Comparison of ENCODE assay signal across 8 mouse cellular contexts in genomic region chr12:117534087-117534751, GRCm38 (mm10). TPM values are rescaled to one million over a fixed set of nuclear protein-coding genes. Genes with fewer than 3 reads are reported as not detected.
A peak's percentile ranks its signal among the peaks of the same experiment; 100 is the strongest.
DNase-seq lines count a peak whose midpoint lies in the region; ATAC-seq and TF ChIP-seq lines count a peak whose summit lies in the region.

No protein-coding gene starts in this region.

- peak; percentile 86 for ATAC-seq in kidney, embryonic 15.5 days (replicated peaks; ENCODE audit: low FRiP score)
- peak; percentile 69 for ATAC-seq in liver, embryonic 11.5 days (replicated peaks; ENCODE audit: low FRiP score)
- ATAC-seq in midbrain, postnatal 0 days (ENCODE audit: low FRiP score), result peak; percentile 78
- peak; percentile 76 for ATAC-seq in stomach, embryonic 15.5 days (ENCODE audit: insufficient read depth, low FRiP score, low read depth)

- peak; percentile 12 to 31 for DNase-seq in cerebellum, adult 2 months
- DNase-seq in cerebellum, adult 11 months, result no peak
- DNase-seq in embryo, embryonic 9.5 days (ENCODE audit: extremely low spot score), result peak; percentile 71
- peak; percentile 77 for DNase-seq in heart, embryonic 10.5 days (ENCODE audit: low spot score)
- DNase-seq in liver, embryonic 11.5 days (ENCODE audit: low spot score), result peak; percentile 61
- peak; percentile 31 for DNase-seq in midbrain, postnatal 0 days (ENCODE audit: low spot score)

- no peak overlapping the region for H3K27ac ChIP-seq in cerebellum, adult 2 months (ENCODE audit: insufficient read depth, low read length)
- peak overlapping the region; percentile 85 for H3K27ac ChIP-seq in heart, embryonic 10.5 days
- H3K27ac ChIP-seq in kidney, embryonic 15.5 days, result peak overlapping the region; percentile 72
- no peak overlapping the region for H3K27ac ChIP-seq in liver, embryonic 11.5 days (ENCODE audit: low read depth, low read length)
- peak overlapping the region; percentile 43; the same call in 1 of the 2 replicates for H3K27ac ChIP-seq in midbrain, postnatal 0 days (ENCODE audit: low read depth, low read length)
- H3K27ac ChIP-seq in stomach, embryonic 15.5 days, result peak overlapping the region; percentile 78

- H3K27me3 ChIP-seq in cerebellum, adult 2 months (ENCODE audit: control insufficient read depth, insufficient read depth, low read length), result no peaks in the 10 kb centered on the region
- peaks cover 22% of the 10 kb centered on the region for H3K27me3 ChIP-seq in heart, embryonic 10.5 days (ENCODE audit: insufficient read depth, poor library complexity, severe bottlenecking)
- peaks cover 41% of the 10 kb centered on the region for H3K27me3 ChIP-seq in kidney, embryonic 15.5 days
- peaks cover 48% of the 10 kb centered on the region for H3K27me3 ChIP-seq in liver, embryonic 11.5 days (replicated peaks; ENCODE audit: control insufficient read depth, insufficient read depth, low read length)
- H3K27me3 ChIP-seq in midbrain, postnatal 0 days (ENCODE audit: insufficient read depth, low read length), result peaks cover 6% of the 10 kb centered on the region; the same call in 1 of the 2 replicates
- peaks cover 25% of the 10 kb centered on the region for H3K27me3 ChIP-seq in stomach, embryonic 15.5 days (replicated peaks)

- H3K9me3 ChIP-seq in heart, embryonic 10.5 days, result no peaks in the 10 kb centered on the region
- no peaks in the 10 kb centered on the region for H3K9me3 ChIP-seq in kidney, embryonic 15.5 days (replicated peaks)
- no peaks in the 10 kb centered on the region for H3K9me3 ChIP-seq in liver, embryonic 11.5 days (ENCODE audit: control insufficient read depth, low read length)
- H3K9me3 ChIP-seq in midbrain, postnatal 0 days (ENCODE audit: low read length), result no peaks in the 10 kb centered on the region
- H3K9me3 ChIP-seq in stomach, embryonic 15.5 days, result no peaks in the 10 kb centered on the region

- H3K4me2 ChIP-seq in kidney, embryonic 15.5 days, result peak overlapping the region; percentile 85
- H3K4me2 ChIP-seq in liver, embryonic 11.5 days, result peak overlapping the region; percentile 98
- H3K4me2 ChIP-seq in midbrain, postnatal 0 days (ENCODE audit: low read depth, low read length, poor library complexity, severe bottlenecking), result peak overlapping the region; percentile 92
- H3K4me2 ChIP-seq in stomach, embryonic 15.5 days, result peak overlapping the region; percentile 94

- no peaks in the 10 kb centered on the region for H3K4me1 ChIP-seq in cerebellum, adult 2 months (ENCODE audit: control insufficient read depth, insufficient read depth, low read length)
- peaks cover 16% of the 10 kb centered on the region for H3K4me1 ChIP-seq in heart, embryonic 10.5 days
- peaks cover 14% of the 10 kb centered on the region for H3K4me1 ChIP-seq in kidney, embryonic 15.5 days
- peaks cover 4% of the 10 kb centered on the region; the same call in 1 of the 2 replicates for H3K4me1 ChIP-seq in liver, embryonic 11.5 days (replicated peaks; ENCODE audit: control insufficient read depth, insufficient read depth, low read length)
- H3K4me1 ChIP-seq in midbrain, postnatal 0 days (ENCODE audit: insufficient read depth, low read length), result no peaks in the 10 kb centered on the region
- no peaks in the 10 kb centered on the region; the same call in 1 of the 2 replicates for H3K4me1 ChIP-seq in stomach, embryonic 15.5 days

- H3K9ac ChIP-seq in kidney, embryonic 15.5 days, result peak overlapping the region; percentile 66
- peak overlapping the region; percentile 61 for H3K9ac ChIP-seq in liver, embryonic 11.5 days (ENCODE audit: low read depth, low read length)
- H3K9ac ChIP-seq in midbrain, postnatal 0 days (replicated peaks; ENCODE audit: low read length, poor library complexity, severe bottlenecking), result peak overlapping the region; percentile 71
- peak overlapping the region; percentile 41 for H3K9ac ChIP-seq in stomach, embryonic 15.5 days

- no peak for TF ChIP-seq POLR2A in cerebellum, adult 2 months (IDR thresholded peaks at IDR 0.05; ENCODE audit: borderline replicate concordance, insufficient read depth, low read length)

- no peak for TF ChIP-seq CTCF in cerebellum, adult 2 months (IDR thresholded peaks at IDR 0.05; ENCODE audit: borderline replicate concordance, insufficient read depth, low read depth, low read length)
- peak; percentile 25 for TF ChIP-seq CTCF in midbrain, postnatal 0 days (IDR thresholded peaks at IDR 0.05)

- peak overlapping the region; percentile 2 for H3K4me3 ChIP-seq in cerebellum, adult 2 months (replicated peaks; ENCODE audit: insufficient read depth, low read depth, low read length)
- peak overlapping the region; percentile 84 for H3K4me3 ChIP-seq in heart, embryonic 10.5 days
- H3K4me3 ChIP-seq in kidney, embryonic 15.5 days (replicated peaks), result peak overlapping the region; percentile 64
- H3K4me3 ChIP-seq in liver, embryonic 11.5 days (ENCODE audit: low read depth, low read length), result peak overlapping the region; percentile 60
- H3K4me3 ChIP-seq in midbrain, postnatal 0 days (ENCODE audit: low read depth, low read length), result peak overlapping the region; percentile 69
- peak overlapping the region; percentile 70 for H3K4me3 ChIP-seq in stomach, embryonic 15.5 days (replicated peaks)

- under 1% methylated on average over 66 of the region's 66 CpGs for WGBS in cerebellum, adult 2 months
- under 1% methylated on average over 66 of the region's 66 CpGs for WGBS in heart, embryonic 10.5 days
- WGBS in kidney, embryonic 15.5 days, result under 1% methylated on average over 66 of the region's 66 CpGs
- under 1% methylated on average over 53 of the region's 66 CpGs for WGBS in liver, embryonic 11.5 days
- WGBS in midbrain, postnatal 0 days, result under 1% methylated on average over 44 of the region's 66 CpGs
- under 1% methylated on average over 57 of the region's 66 CpGs for WGBS in stomach, embryonic 15.5 days

- H3K36me3 ChIP-seq in heart, embryonic 10.5 days, result no peaks in the 10 kb centered on the region
- H3K36me3 ChIP-seq in kidney, embryonic 15.5 days, result no peaks in the 10 kb centered on the region
- H3K36me3 ChIP-seq in liver, embryonic 11.5 days (ENCODE audit: control insufficient read depth, insufficient read depth, low read length), result no peaks in the 10 kb centered on the region
- no peaks in the 10 kb centered on the region for H3K36me3 ChIP-seq in midbrain, postnatal 0 days (ENCODE audit: insufficient read depth, low read length)
- no peaks in the 10 kb centered on the region for H3K36me3 ChIP-seq in stomach, embryonic 15.5 days

RNA-seq across cellular contexts. Expression of gene Rapgef5, which starts 17.9 kb away (rescaled TPM):
- polyA plus RNA-seq in cerebellum, adult 2 months (2012; rRNA removed), result 22.2 and 26.7 TPM in 2 replicates
- polyA plus RNA-seq in heart, embryonic 10.5 days (2016; fragmentation: Nextera tagmentation; extraction: Ambion mirVana), result 9.4 and 17.8 TPM in 2 replicates
- 14.2 and 15.1 TPM in 2 replicates for polyA plus RNA-seq in kidney, embryonic 15.5 days (2015; fragmentation: Nextera tagmentation; extraction: Ambion mirVana)
- 2.4 and 2.6 TPM in 2 replicates for polyA plus RNA-seq in liver, embryonic 11.5 days (2014; fragmentation: Nextera tagmentation; extraction: Ambion mirVana)
- 54.3 and 56.3 TPM in 2 replicates for total RNA-seq in midbrain, postnatal 0 days (2014; rRNA removed)
- polyA plus RNA-seq in midbrain, postnatal 0 days (2015; fragmentation: Nextera tagmentation; extraction: Ambion mirVana), result 25.2 and 25.9 TPM in 2 replicates
- polyA plus RNA-seq in stomach, embryonic 15.5 days (2015; fragmentation: Nextera tagmentation; extraction: Ambion mirVana), result 10.4 and 10.9 TPM in 2 replicates

Comparison
In these comparisons a context has a peak if more than half of its experiments do, and no peak if none do; other contexts are left out.
1. H3K27ac ChIP-seq: peak in heart, embryonic 10.5 days (single experiment), kidney, embryonic 15.5 days (single experiment), midbrain, postnatal 0 days (single experiment) and stomach, embryonic 15.5 days (single experiment); none in cerebellum, adult 2 months (single experiment) and liver, embryonic 11.5 days (single experiment).
2. H3K4me3 ChIP-seq: peak in every context shown above with its lines; median percentile 84 in heart, embryonic 10.5 days; 70 in stomach, embryonic 15.5 days; 69 in midbrain, postnatal 0 days; 64 in kidney, embryonic 15.5 days; 60 in liver, embryonic 11.5 days; 2 in cerebellum, adult 2 months.
3. Peak in every context shown above with its lines, with median percentiles within 50 percentile points of each other: ATAC-seq, H3K4me2 ChIP-seq and H3K9ac ChIP-seq.